Mouse (Mus musculus) testis, postnatal 14 days (tissue): Measurements from ENCODE around the gene Ptpn1.

Experiments
- DNase-seq: peaks from one replicate; pipeline ENCODE4 v3.0.0; 2021; ENCODE audit warnings: low spot score

Gene Ptpn1

GRCm38 (mm10) chr2:167921823-167922222 lies 10.0 kb upstream of the Ptpn1 start:
- no peak for DNase-seq

GRCm38 (mm10) chr2:167924011-167924410 lies 7.8 kb upstream of the Ptpn1 start:
- DNase-seq = no peak

GRCm38 (mm10) chr2:167924803-167925604 lies 6.9 kb upstream of the Ptpn1 start:
- peak; percentile 74 for DNase-seq

- DNase-seq = no peak
Measured at GRCm38 (mm10) chr2:167925841-167926800, 5.7 kb upstream of the Ptpn1 start.

GRCm38 (mm10) chr2:167928002-167928526 lies 3.8 kb upstream of the Ptpn1 start:
- no peak for DNase-seq

- DNase-seq = no peak
Measured at GRCm38 (mm10) chr2:167928972-167929371, 2.9 kb upstream of the Ptpn1 start.

- DNase-seq = no peak
Measured at GRCm38 (mm10) chr2:167930975-167931374, 882 bp upstream of the Ptpn1 start.

GRCm38 (mm10) chr2:167932727-167933231 lies 922 bp downstream of the Ptpn1 start:
- DNase-seq = peak; percentile 38

GRCm38 (mm10) chr2:167933397-167933796 lies 1.5 kb downstream of the Ptpn1 start:
- no peak for DNase-seq

- no peak for DNase-seq
Measured at GRCm38 (mm10) chr2:167935956-167936355, 4.1 kb downstream of the Ptpn1 start.

- DNase-seq = no peak
Measured at GRCm38 (mm10) chr2:167938786-167939185, 6.9 kb downstream of the Ptpn1 start.

GRCm38 (mm10) chr2:167939204-167939603 lies 7.3 kb downstream of the Ptpn1 start:
- DNase-seq = no peak

- DNase-seq = no peak
Measured at GRCm38 (mm10) chr2:167939632-167940399, 8.0 kb downstream of the Ptpn1 start.

- DNase-seq = no peak
Measured at GRCm38 (mm10) chr2:167940636-167941035, 8.8 kb downstream of the Ptpn1 start.

GRCm38 (mm10) chr2:167941320-167941719 lies 9.5 kb downstream of the Ptpn1 start:
- DNase-seq = no peak

- no peak for DNase-seq
Measured at GRCm38 (mm10) chr2:167941745-167942176, 9.9 kb downstream of the Ptpn1 start.

- peak; percentile 76 for DNase-seq
Measured at GRCm38 (mm10) chr2:167942199-167942925, 10.5 kb downstream of the Ptpn1 start.

GRCm38 (mm10) chr2:167942926-167943633 lies 11.2 kb downstream of the Ptpn1 start:
- DNase-seq = no peak

GRCm38 (mm10) chr2:167944193-167944592 lies 12.3 kb downstream of the Ptpn1 start:
- no peak for DNase-seq

GRCm38 (mm10) chr2:167945451-167945850 lies 13.6 kb downstream of the Ptpn1 start:
- DNase-seq = peak; percentile 49
